Mouse (Mus musculus) liver, embryonic 14.5 days (tissue): ENCODE data around the gene Lrrc10. TPM values are rescaled to one million over a fixed set of nuclear protein-coding genes. Genes with fewer than 3 reads are reported as not detected.

ENCODE experiments used
- ATAC-seq: fragments of 200-750 bp; cut with Nextera tagmentation; 2 replicates; pipeline ENCODE4 v1.8.0; 2017; ENCODE audit warnings: moderate number of reproducible peaks, mild to moderate bottlenecking, moderate library complexity; ENCODE audit not compliant: insufficient read depth
- DNase-seq, 3 experiments: peaks; one replicate each; pipeline ENCODE4 v3.0.0-alpha.2; 2012 to 2013; ENCODE audit warnings: low read depth in 3 of 3, low spot score in 3 of 3
- H3K27ac ChIP-seq: fragments of 300-500 bp; sonication (generic); 2 replicates; pipeline ENCODE4 v1.5.1; 2014; ENCODE audit warnings: moderate library complexity, mild to moderate bottlenecking, control low read depth, inconsistent platforms
- H3K27me3 ChIP-seq: fragments of 300-500 bp; sonication (generic); 2 replicates; pipeline ENCODE4 v1.6.1; 2014; ENCODE audit warnings: mild to moderate bottlenecking, low read length, moderate library complexity; ENCODE audit not compliant: control insufficient read depth, insufficient read depth
- H3K36me3 ChIP-seq: fragments of 300-500 bp; sonication (generic); replicated peaks from 2 replicates; pipeline ENCODE4 v1.6.1; 2014; ENCODE audit warnings: low read depth; ENCODE audit not compliant: control insufficient read depth, insufficient read depth
- H3K4me1 ChIP-seq, 2 experiments: fragments of 200-500 bp in 1 of 2; fragments of 300-500 bp in 1 of 2; sonication (generic) in 1 of 2; replicated peaks; 2 replicates each; pipeline ENCODE4 v1.6.1; 2012 to 2014; ENCODE audit warnings: antibody characterized with exemption in 1 of 2, inconsistent platforms in 1 of 2, low read length in 1 of 2; ENCODE audit not compliant: control insufficient read depth in 2 of 2, insufficient read depth in 2 of 2
- H3K4me2 ChIP-seq: fragments of 300-500 bp; sonication (generic); 2 replicates; pipeline ENCODE4 v1.6.1; 2014; ENCODE audit warnings: low read depth, mild to moderate bottlenecking, control low read depth, moderate library complexity
- H3K4me3 ChIP-seq, 2 experiments: fragments of 200-500 bp in 1 of 2; fragments of 300-500 bp in 1 of 2; sonication (generic) in 1 of 2; 2 replicates each; pipeline ENCODE4 v1.5.1; 2012 to 2014; ENCODE audit warnings: low read depth in 2 of 2, low read length in 2 of 2, mild to moderate bottlenecking in 2 of 2, control low read depth in 1 of 2, inconsistent platforms in 1 of 2, moderate library complexity in 1 of 2; ENCODE audit not compliant: insufficient read depth in 1 of 2
- H3K9ac ChIP-seq: fragments of 300-500 bp; sonication (generic); replicated peaks from 2 replicates; pipeline ENCODE4 v1.6.1; 2014; ENCODE audit warnings: mild to moderate bottlenecking, control low read depth, moderate library complexity
- H3K9me3 ChIP-seq: fragments of 300-500 bp; sonication (generic); 2 replicates; pipeline ENCODE4 v1.6.1; 2016; ENCODE audit warnings: low read length, mixed read lengths; ENCODE audit not compliant: control insufficient read depth
- CTCF ChIP-seq: IDR thresholded peaks from 2 replicates; pipeline ENCODE4 v1.5.1; 2016; ENCODE audit warnings: antibody characterized with exemption, low read depth, control low read depth
- EP300 ChIP-seq: IDR thresholded peaks from 2 replicates; pipeline ENCODE4 v1.6.1; 2016; ENCODE audit warnings: antibody characterized with exemption, low read depth
- WGBS: fragments of 180-500 bp; shearing (Covaris S2); extraction: QIAGEN DNeasy Blood & Tissue Kit; methylation state at CpG from one replicate; pipeline ENCODE4 v1.1.7; 2014; ENCODE audit not compliant: insufficient replicate concordance; 5-methylcytosine and 5-hydroxymethylcytosine counted together
- polyA plus RNA-seq, 2 experiments: library from polyadenylated mRNA; depleted of rRNA in 1 of 2; stranded (reverse) in 1 of 2; unstranded in 1 of 2; fragments of >200 nt; fragmentation: Nextera tagmentation in 1 of 2; extraction: Ambion mirVana in 1 of 2; gene quantifications; 2 replicates each; pipeline versions ENCODE4 v1.2.1 to v1.2.3; 2012 to 2014

Lrrc10 gene
- polyA plus RNA-seq (2012; rRNA removed) (not detected in 2 replicates), polyA plus RNA-seq (2014; fragmentation: Nextera tagmentation; extraction: Ambion mirVana) (not detected in 2 replicates)

- Histone ChIP-seq H3K4me1 (peaks cover 0 to 3% of the 10 kb centered on the region in 2 experiments; a peak in 2 of 4 replicates), H3K4me3 (no peak within 1 kb of the TSS), H3K4me2 (no peak within 1 kb of the TSS), H3K27me3 (no peaks in the 10 kb centered on the region), H3K9ac (no peak within 1 kb of the TSS), H3K27ac (no peak within 1 kb of the TSS), H3K9me3 (no peaks in the 10 kb centered on the region), H3K36me3 (peaks cover 10% of the 10 kb centered on the region)
- WGBS = 43% methylated on average over 40 of the region's 40 CpGs
- TF ChIP-seq EP300 (no peak), CTCF (no peak)
- DNase-seq = no peak
- no peak for ATAC-seq
These were observed at the start of gene Lrrc10 for GRCm38 (mm10) chr10:117045175-117046056. Gene Lrrc10 (plus strand): TSS chr10:117045341.

GRCm38 (mm10) chr10:116995584-116996235, 49.4 kb upstream of the Lrrc10 start:
- Histone ChIP-seq H3K9me3 (no peaks in the 10 kb centered on the region), H3K27me3 (no peaks in the 10 kb centered on the region), H3K4me1 (no peaks in the 10 kb centered on the region), H3K4me3 (no peak overlapping the region), H3K27ac (no peak overlapping the region), H3K4me2 (no peak overlapping the region), H3K36me3 (no peaks in the 10 kb centered on the region), H3K9ac (no peak overlapping the region)
- WGBS = 45% methylated on average over 6 of the region's 6 CpGs
- TF ChIP-seq EP300 = no peak
- TF ChIP-seq CTCF = no peak
- DNase-seq = no peak
- ATAC-seq = no peak

GRCm38 (mm10) chr10:116996236-116996600, 48.9 kb upstream of the Lrrc10 start:
- Histone ChIP-seq H3K4me1 (no peaks in the 10 kb centered on the region), H3K27me3 (no peaks in the 10 kb centered on the region), H3K4me3 (no peak overlapping the region), H3K36me3 (no peaks in the 10 kb centered on the region), H3K4me2 (no peak overlapping the region), H3K9ac (no peak overlapping the region), H3K9me3 (no peaks in the 10 kb centered on the region), H3K27ac (no peak overlapping the region)
- ATAC-seq (no peak), DNase-seq (no peak)
- TF ChIP-seq CTCF (no peak), EP300 (no peak)
- WGBS = 25% methylated on average over 6 of the region's 6 CpGs

GRCm38 (mm10) chr10:116998716-116999455, 46.3 kb upstream of the Lrrc10 start:
- no peaks in the 10 kb centered on the region for H3K4me1 ChIP-seq

GRCm38 (mm10) chr10:117000975-117001374, 44.2 kb upstream of the Lrrc10 start:
- no peaks in the 10 kb centered on the region for H3K27me3 ChIP-seq
- DNase-seq (no peak), ATAC-seq (no peak)
- H3K4me3 ChIP-seq = no peak overlapping the region
- no peak overlapping the region for H3K9ac ChIP-seq
- no peak overlapping the region for H3K4me2 ChIP-seq
- WGBS = 58% methylated on average over 12 of the region's 12 CpGs
- no peaks in the 10 kb centered on the region for H3K36me3 ChIP-seq
- H3K9me3 ChIP-seq = no peaks in the 10 kb centered on the region
- H3K27ac ChIP-seq = no peak overlapping the region
- no peak for TF ChIP-seq CTCF
- TF ChIP-seq EP300 = no peak
- no peaks in the 10 kb centered on the region for H3K4me1 ChIP-seq

More at GRCm38 (mm10) chr10:116998716-116999455, 46.3 kb upstream of the Lrrc10 start:
- no peaks in the 10 kb centered on the region for H3K27me3 ChIP-seq
- TF ChIP-seq CTCF = no peak
- no peak for TF ChIP-seq EP300
- no peak for DNase-seq
- no peak overlapping the region for H3K9ac ChIP-seq
- no peak overlapping the region for H3K4me2 ChIP-seq
- H3K9me3 ChIP-seq = no peaks in the 10 kb centered on the region
- no peak overlapping the region for H3K27ac ChIP-seq
- H3K4me3 ChIP-seq = no peak overlapping the region
- H3K36me3 ChIP-seq = no peaks in the 10 kb centered on the region
- ATAC-seq = no peak
- WGBS = 73% methylated on average over 17 of the region's 17 CpGs
